Mouse (Mus musculus): Measurements from ENCODE around the gene Slc25a36. TPM values are rescaled to one million over a fixed set of nuclear protein-coding genes. Genes with fewer than 3 reads are reported as not detected.

Gene Slc25a36
- 14.7 and 17.3 TPM in 2 replicates for polyA plus RNA-seq (2012; rRNA removed)

DNA sequence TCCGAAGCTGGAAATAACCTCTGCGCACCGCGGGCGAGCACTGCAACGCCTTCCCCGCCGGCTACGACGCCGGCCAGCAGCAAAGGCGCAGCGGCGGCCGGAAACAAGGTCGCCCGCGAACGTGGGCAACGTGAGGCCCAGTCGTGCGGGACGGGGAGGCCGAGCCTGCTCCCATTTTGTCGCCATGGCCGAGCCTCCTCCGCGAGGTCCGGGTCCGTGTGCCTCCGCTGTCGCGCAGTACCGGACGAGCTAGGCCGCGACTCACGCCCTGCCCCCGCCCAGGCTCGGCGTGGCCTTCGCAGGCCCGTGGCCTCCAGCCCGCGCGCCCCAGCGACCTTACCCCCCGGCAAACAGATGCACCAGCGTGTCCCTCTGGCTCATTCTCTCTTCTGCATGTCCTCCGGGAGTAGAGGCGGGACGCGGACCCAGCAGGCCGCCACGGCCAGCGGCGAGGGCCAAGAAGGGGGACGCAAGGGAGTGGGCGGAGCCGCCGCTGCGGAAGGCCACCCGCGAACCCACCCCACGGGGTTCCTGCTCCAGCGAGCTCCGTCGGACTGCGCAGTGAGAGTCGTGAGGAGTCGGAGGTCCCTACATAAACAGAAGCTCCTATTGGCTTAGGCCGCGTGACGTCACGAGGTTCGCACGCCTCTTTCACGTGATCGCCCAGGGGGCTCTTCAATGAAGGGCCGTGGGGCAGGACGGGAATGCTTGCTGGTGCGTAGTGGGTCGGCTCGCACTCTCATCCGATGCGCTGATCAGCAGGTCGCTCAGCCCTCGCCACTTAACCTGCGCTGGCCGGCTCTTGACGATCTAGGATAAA lies at the start of gene Slc25a36:
Slc25a36 (minus strand) TSS at position 587 of the 820 bp plus-strand sequence.

Other genes starting within 250 kb of the Slc25a36 start
- gene Pxylp1, start 218.5 kb downstream of the Slc25a36 start, polyA plus RNA-seq (2012; rRNA removed) = 9.9 and 12.2 TPM in 2 replicates
- 20.2 and 20.8 TPM in 2 replicates for gene Spsb4, start 92.3 kb downstream of the Slc25a36 start, polyA plus RNA-seq (2012; rRNA removed)

Data from ovary, adult 2 months (tissue).